Mouse (Mus musculus) midbrain, embryonic 11.5 days (tissue): ENCODE data around the gene Gm16223. TPM values are rescaled to one million over a fixed set of nuclear protein-coding genes. Genes with fewer than 3 reads are reported as not detected.
A peak's percentile ranks its signal among the peaks of the same experiment; 100 is the strongest.

Experiments used
- ATAC-seq: fragments of 200-750 bp; cut with Nextera tagmentation; 2 replicates; pipeline ENCODE4 v1.8.0; 2017; ENCODE audit warnings: moderate TSS enrichment, moderate library complexity; ENCODE audit not compliant: low FRiP score
- DNase-seq: peaks from one replicate; pipeline ENCODE4 v3.0.0; 2015; ENCODE audit warnings: low spot score; ENCODE audit errors: missing footprints
- H3K27ac ChIP-seq: fragments of 300-500 bp; sonication (generic); 2 replicates; pipeline ENCODE4 v1.5.1; 2014; ENCODE audit warnings: low read depth, low read length
- H3K27me3 ChIP-seq: fragments of 300-500 bp; sonication (generic); 2 replicates; pipeline ENCODE4 v1.6.1; 2014; ENCODE audit warnings: mild to moderate bottlenecking, low read length, moderate library complexity, mixed read lengths; ENCODE audit not compliant: control insufficient read depth, insufficient read depth
- H3K36me3 ChIP-seq: fragments of 300-500 bp; sonication (generic); 2 replicates; pipeline ENCODE4 v1.6.1; 2014; ENCODE audit warnings: mild to moderate bottlenecking, low read length, moderate library complexity, mixed read lengths; ENCODE audit not compliant: control insufficient read depth, insufficient read depth
- H3K4me1 ChIP-seq: fragments of 300-500 bp; sonication (generic); 2 replicates; pipeline ENCODE4 v1.6.1; 2014; ENCODE audit warnings: low read length; ENCODE audit not compliant: control insufficient read depth, insufficient read depth
- H3K4me2 ChIP-seq: fragments of 300-500 bp; sonication (generic); 2 replicates; pipeline ENCODE4 v1.6.1; 2014; ENCODE audit warnings: mild to moderate bottlenecking, moderate library complexity
- H3K4me3 ChIP-seq: fragments of 300-500 bp; sonication (generic); 2 replicates; pipeline ENCODE4 v1.5.1; 2014; ENCODE audit warnings: low read depth, low read length
- H3K9ac ChIP-seq: fragments of 300-500 bp; sonication (generic); 2 replicates; pipeline ENCODE4 v1.6.1; 2014; ENCODE audit warnings: low read length
- H3K9me3 ChIP-seq: fragments of 300-500 bp; sonication (generic); 2 replicates; pipeline ENCODE4 v1.6.1; 2016; ENCODE audit warnings: low read length; ENCODE audit not compliant: control insufficient read depth
- WGBS: fragments of 180-500 bp; shearing (Covaris S2); extraction: QIAGEN DNeasy Blood & Tissue Kit; methylation state at CpG from one replicate; pipeline ENCODE4 v1.1.7; 2014; 5-methylcytosine and 5-hydroxymethylcytosine counted together
- polyA plus RNA-seq: library from polyadenylated mRNA; unstranded; fragments of >200 nt; fragmentation: Nextera tagmentation; extraction: Ambion mirVana; gene quantifications from 2 replicates; pipeline ENCODE4 v1.2.1, GENCODE M21; 2014

Gene Gm16223
- polyA plus RNA-seq, 1 experiment from 2014 or later, result not detected

DNA sequence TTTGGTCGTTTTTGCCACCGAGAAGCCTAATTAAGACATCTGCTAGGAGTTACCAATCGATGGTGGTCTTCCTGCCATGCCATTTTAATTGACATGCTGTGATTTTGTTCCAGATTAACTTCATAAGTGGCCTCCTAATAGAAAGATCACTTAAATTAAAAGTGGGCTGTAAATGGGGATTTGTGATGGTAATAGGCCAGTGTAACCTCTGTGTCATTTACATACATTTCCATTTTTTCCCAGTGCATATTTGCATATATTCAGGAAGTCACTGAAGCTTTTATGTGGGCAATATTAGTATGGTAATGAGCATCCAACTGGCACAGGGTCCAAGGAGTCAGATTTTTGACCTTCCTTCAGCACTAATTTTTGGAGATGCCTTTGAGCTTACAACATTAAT is 130.7 kb downstream of the Gm16223 start:
- Histone ChIP-seq H3K4me2 (no peak overlapping the region), H3K9me3 (no peaks in the 10 kb centered on the region), H3K4me3 (no peak overlapping the region), H3K27ac (no peak overlapping the region), H3K27me3 (no peaks in the 10 kb centered on the region), H3K4me1 (no peaks in the 10 kb centered on the region), H3K36me3 (no peaks in the 10 kb centered on the region), H3K9ac (no peak overlapping the region)
- DNase-seq (no peak), ATAC-seq (peak; percentile 55; the same call in 1 of the 2 replicates)
- 55% methylated on average over 3 of the region's 3 CpGs for WGBS

- H3K36me3 ChIP-seq, result no peaks in the 10 kb centered on the region
- ATAC-seq (peak; percentile 39), DNase-seq (no peak)
- H3K9me3 ChIP-seq, result no peaks in the 10 kb centered on the region
- H3K9ac ChIP-seq, result no peak overlapping the region
- H3K4me3 ChIP-seq, result no peak overlapping the region
- no peak overlapping the region for H3K4me2 ChIP-seq
- H3K4me1 ChIP-seq, result no peaks in the 10 kb centered on the region
- no peak overlapping the region for H3K27ac ChIP-seq
- 69% methylated on average over 3 of the region's 3 CpGs for WGBS
- no peaks in the 10 kb centered on the region for H3K27me3 ChIP-seq
These were observed 139.8 kb downstream of the Gm16223 start for GRCm38 (mm10) chr5:42207456-42208122.

DNA sequence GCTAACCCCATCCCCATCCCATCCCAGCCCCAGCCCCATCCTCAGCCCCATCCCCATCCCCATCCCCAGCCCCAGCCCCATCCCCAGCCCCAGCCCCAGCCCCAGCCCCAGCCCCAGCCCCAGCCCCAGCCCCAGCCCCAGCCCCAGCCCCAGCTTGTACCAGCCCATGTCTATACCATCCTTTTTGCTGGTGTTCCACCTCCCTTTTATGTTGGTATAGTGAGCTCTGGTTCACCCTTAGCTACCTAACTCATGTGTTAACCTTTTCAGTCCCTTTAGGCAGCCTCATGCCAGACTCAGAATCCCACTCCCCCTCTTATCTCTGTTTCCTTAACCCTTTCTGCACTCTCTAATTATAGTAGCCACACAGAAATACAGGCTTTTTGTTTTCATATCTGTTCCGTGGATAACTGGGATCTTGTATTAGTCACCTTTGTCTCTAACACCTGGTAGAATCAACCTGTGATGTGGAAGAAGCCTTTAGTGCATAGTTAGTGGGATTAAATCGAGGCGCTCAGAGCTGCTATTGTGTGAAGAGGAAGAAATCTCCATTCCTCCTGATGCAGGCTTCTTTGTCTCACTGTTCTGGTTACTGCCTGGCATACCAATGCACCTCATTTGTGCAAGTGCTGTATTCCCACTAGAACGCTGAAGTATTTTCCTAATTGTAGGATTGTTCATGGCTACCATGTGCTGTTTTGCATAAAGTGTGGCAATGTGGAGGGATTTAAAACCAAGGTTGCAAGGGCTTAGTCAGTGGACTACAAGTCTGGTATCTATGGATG is 144.0 kb downstream of the Gm16223 start:
- Histone ChIP-seq H3K27ac (no peak overlapping the region), H3K4me2 (no peak overlapping the region), H3K36me3 (no peaks in the 10 kb centered on the region), H3K4me1 (no peaks in the 10 kb centered on the region), H3K9ac (no peak overlapping the region), H3K9me3 (no peaks in the 10 kb centered on the region), H3K27me3 (no peaks in the 10 kb centered on the region), H3K4me3 (no peak overlapping the region)
- WGBS, result 29% methylated on average over 4 of the region's 4 CpGs
- DNase-seq (peak; percentile 86), ATAC-seq (peak; percentile 60; the same call in 1 of the 2 replicates)

DNA sequence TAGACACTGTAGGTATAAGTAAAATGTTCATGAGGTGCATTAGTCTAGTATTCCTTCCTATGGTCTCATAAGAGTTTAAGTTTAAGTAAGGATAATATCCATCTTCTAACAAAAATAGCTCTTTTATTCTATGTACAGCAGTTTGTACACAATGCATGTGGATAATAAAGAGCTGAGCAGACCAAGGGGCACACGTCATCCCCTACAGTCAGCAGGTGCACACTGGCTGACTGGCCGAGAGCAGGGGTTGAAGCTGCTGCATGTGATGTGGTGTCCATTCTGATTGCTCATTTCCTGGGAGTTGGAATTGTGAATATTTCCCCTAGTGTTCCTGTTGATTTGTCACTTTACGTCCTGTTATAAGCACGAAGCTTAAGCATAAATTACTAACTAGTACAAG is 144.6 kb downstream of the Gm16223 start:
- H3K4me1 ChIP-seq, result no peaks in the 10 kb centered on the region
- H3K27me3 ChIP-seq, result no peaks in the 10 kb centered on the region
- WGBS, result 80% methylated on average over 4 of the region's 4 CpGs
- H3K36me3 ChIP-seq, result no peaks in the 10 kb centered on the region
- DNase-seq, result no peak
- no peak overlapping the region for H3K9ac ChIP-seq
- no peaks in the 10 kb centered on the region for H3K9me3 ChIP-seq
- no peak overlapping the region for H3K4me2 ChIP-seq
- no peak overlapping the region for H3K4me3 ChIP-seq
- ATAC-seq, result peak; percentile 58; the same call in 1 of the 2 replicates
- H3K27ac ChIP-seq, result no peak overlapping the region

DNA sequence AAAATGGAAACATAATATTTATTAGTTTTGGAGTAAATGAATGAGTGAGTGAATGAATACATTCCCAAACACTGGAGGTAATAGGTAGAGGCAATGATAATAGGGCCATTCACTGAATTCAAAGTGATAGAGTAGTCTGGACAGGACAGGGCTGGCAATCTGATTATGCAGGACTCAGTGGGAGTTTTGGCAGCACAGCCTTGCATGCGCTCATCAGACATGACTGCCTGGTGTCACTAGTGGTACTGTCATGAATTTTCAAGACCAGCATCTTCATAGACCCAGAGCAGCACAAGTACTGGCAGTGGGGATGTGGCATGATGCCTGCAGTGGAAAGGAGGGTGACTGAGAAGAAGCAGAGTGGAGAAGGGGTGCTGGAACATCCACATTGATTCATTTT is 157.1 kb downstream of the Gm16223 start:
- no peak for DNase-seq
- H3K36me3 ChIP-seq, result no peaks in the 10 kb centered on the region
- no peak overlapping the region for H3K27ac ChIP-seq
- ATAC-seq, result no peak
- H3K27me3 ChIP-seq, result no peaks in the 10 kb centered on the region
- H3K9ac ChIP-seq, result no peak overlapping the region
- no peak overlapping the region for H3K4me3 ChIP-seq
- WGBS, result 93% methylated on average over 1 of the region's 1 CpGs
- no peaks in the 10 kb centered on the region for H3K9me3 ChIP-seq
- no peaks in the 10 kb centered on the region for H3K4me1 ChIP-seq
- H3K4me2 ChIP-seq, result no peak overlapping the region

- 46% methylated on average over 2 of the region's 2 CpGs for WGBS
These were observed 160.9 kb downstream of the Gm16223 start for GRCm38 (mm10) chr5:42228631-42229030.

DNA sequence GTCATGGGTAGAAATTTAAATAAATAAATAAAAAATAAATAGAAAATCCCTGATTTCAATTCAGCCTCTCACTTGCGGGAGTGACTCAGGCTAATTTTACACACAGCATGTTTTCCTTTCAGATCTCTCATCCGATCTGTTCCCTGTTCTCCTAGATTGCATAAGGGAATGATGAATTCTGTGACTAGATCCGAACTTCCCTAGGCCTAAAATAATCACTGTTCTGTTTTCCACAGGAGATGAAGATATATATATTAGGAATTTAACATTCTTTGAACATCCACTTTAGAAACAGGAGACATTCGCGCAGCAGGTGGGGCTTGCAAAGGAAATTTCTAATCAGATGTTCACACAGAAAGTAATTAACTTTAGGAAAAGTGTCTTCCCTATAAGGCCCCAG is 171.5 kb downstream of the Gm16223 start:
- Histone ChIP-seq H3K27me3 (no peaks in the 10 kb centered on the region), H3K36me3 (no peaks in the 10 kb centered on the region), H3K9me3 (no peaks in the 10 kb centered on the region), H3K9ac (no peak overlapping the region), H3K4me2 (no peak overlapping the region), H3K4me1 (no peaks in the 10 kb centered on the region), H3K27ac (no peak overlapping the region), H3K4me3 (no peak overlapping the region)
- DNase-seq, result no peak
- 74% methylated on average over 5 of the region's 5 CpGs for WGBS
- ATAC-seq, result no peak

More at GRCm38 (mm10) chr5:42228631-42229030, 160.9 kb downstream of the Gm16223 start:
- no peak for ATAC-seq
- Histone ChIP-seq H3K27ac (no peak overlapping the region), H3K9ac (no peak overlapping the region), H3K4me3 (no peak overlapping the region), H3K4me1 (no peaks in the 10 kb centered on the region), H3K27me3 (no peaks in the 10 kb centered on the region), H3K4me2 (no peak overlapping the region), H3K9me3 (no peaks in the 10 kb centered on the region), H3K36me3 (no peaks in the 10 kb centered on the region)
- DNase-seq, result no peak

- Histone ChIP-seq H3K4me3 (no peak overlapping the region), H3K27ac (no peak overlapping the region), H3K9me3 (no peaks in the 10 kb centered on the region), H3K4me1 (no peaks in the 10 kb centered on the region), H3K9ac (no peak overlapping the region), H3K27me3 (no peaks in the 10 kb centered on the region), H3K4me2 (no peak overlapping the region), H3K36me3 (no peaks in the 10 kb centered on the region)
- no peak for DNase-seq
- ATAC-seq, result no peak
These were observed 172.0 kb downstream of the Gm16223 start for GRCm38 (mm10) chr5:42239806-42240205.

DNA sequence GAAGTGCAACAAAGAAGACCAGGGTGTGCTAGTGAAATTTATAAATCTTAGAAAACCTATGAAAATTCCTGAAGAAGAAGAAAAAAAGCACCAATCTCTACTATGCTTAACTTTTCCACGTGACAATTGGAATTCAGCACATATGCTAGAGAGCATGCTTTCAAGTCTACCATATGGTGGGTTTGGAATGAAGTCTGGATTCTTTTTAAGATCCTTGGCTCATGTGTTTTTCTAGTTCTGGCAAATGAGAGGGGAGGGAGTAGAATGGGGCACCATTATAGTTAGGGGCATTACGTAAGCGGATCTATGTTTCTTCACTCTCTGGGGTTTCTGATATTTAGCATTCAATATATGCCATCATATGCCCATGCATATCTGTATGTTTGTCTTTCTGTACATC is 182.6 kb downstream of the Gm16223 start:
- no peaks in the 10 kb centered on the region for H3K27me3 ChIP-seq
- no peak overlapping the region for H3K4me3 ChIP-seq
- no peak overlapping the region for H3K9ac ChIP-seq
- no peak for DNase-seq
- no peak for ATAC-seq
- no peak overlapping the region for H3K4me2 ChIP-seq
- H3K4me1 ChIP-seq, result no peaks in the 10 kb centered on the region
- no peaks in the 10 kb centered on the region for H3K9me3 ChIP-seq
- no peak overlapping the region for H3K27ac ChIP-seq
- H3K36me3 ChIP-seq, result no peaks in the 10 kb centered on the region
- 86% methylated on average over 3 of the region's 3 CpGs for WGBS
